Mouse (Mus musculus): ENCODE data around the gene 4931428L18Rik. TPM values are rescaled to one million over a fixed set of nuclear protein-coding genes. Genes with fewer than 3 reads are reported as not detected.
A peak's percentile ranks its signal among the peaks of the same experiment; 100 is the strongest.

4931428L18Rik gene
- not detected in 2 replicates for polyA plus RNA-seq (2015; fragmentation: Nextera tagmentation; extraction: Ambion mirVana)

DNA sequence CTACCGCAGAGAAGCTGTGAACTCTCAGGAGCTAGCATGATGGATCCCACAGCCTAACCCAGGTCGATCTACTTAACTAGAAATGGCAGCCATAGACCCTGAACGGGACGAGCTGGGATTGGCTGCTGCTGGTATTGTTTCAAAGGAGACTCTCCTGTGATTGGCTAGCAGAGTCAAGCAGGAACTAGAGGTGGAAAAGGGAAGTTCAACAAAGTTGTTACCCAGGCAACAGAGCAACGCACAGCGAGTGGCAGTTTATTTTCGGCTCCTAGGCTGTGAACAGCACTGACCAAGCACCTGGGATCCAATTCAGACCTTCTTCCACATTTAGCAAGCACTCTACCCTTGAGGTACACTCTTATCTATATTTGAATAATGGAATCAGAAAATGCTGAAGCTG is at the start of gene 4931428L18Rik, which contains the start of gene Pih1d3:
TSS of gene 4931428L18Rik (minus strand) at position 121 of the 400 bp plus-strand sequence.
TSS of gene Pih1d3 (plus strand) at position 275 of the 400 bp plus-strand sequence.
- no peak within 1 kb of the TSS for H3K4me3 ChIP-seq
- no peak within 1 kb of the TSS for H3K4me2 ChIP-seq
- H3K4me1 ChIP-seq (replicated peaks): no peaks in the 10 kb centered on the region
- H3K9me3 ChIP-seq: no peaks in the 10 kb centered on the region
- H3K27me3 ChIP-seq: no peaks in the 10 kb centered on the region
- H3K36me3 ChIP-seq: no peaks in the 10 kb centered on the region
- no peak within 1 kb of the TSS for H3K27ac ChIP-seq
- ATAC-seq (ENCODE audit: low FRiP score): no peak
- 92% methylated on average over 7 of the region's 7 CpGs for WGBS
- H3K9ac ChIP-seq: no peak within 1 kb of the TSS

DNA sequence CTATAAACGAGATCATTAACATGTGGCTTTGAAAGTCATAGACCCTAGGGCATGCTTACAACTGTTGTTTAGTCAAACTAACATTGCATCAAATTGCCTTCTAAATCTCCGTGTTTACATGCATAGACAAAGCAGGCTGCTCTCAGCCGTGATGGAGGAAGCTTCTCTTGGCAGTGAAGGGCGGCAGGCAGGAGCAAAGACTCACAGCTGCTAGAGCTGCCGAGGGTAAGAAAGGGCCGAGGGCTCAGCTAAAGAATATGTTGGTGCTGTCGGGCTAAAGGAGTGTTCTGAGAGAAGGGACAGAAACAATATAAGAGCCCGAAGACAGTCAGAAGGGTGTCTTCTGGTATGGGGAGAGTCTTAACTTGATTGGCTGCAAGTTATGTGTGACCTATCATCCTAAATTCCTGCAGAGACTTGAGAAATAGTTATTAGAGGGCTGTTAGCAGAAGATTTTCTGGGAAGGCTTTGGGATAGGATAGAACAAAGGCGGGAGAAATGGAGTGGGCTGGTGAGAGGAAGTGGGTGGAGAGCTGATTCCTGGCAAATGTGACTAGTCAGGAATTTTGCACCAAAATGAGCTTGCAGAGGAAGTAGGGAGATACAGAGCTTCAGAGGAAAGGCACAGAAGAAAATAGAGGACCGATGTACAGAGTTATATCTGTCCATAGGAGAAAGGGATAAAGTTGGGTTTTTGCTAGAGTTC is 37.9 kb upstream of the 4931428L18Rik start:
- H3K9me3 ChIP-seq: no peaks in the 10 kb centered on the region
- H3K4me3 ChIP-seq: no peak overlapping the region
- 79% methylated on average over 10 of the region's 10 CpGs for WGBS
- no peaks in the 10 kb centered on the region for H3K4me1 ChIP-seq (replicated peaks)
- H3K4me2 ChIP-seq: no peak overlapping the region
- no peaks in the 10 kb centered on the region for H3K27me3 ChIP-seq
- no peaks in the 10 kb centered on the region for H3K36me3 ChIP-seq
- ATAC-seq (ENCODE audit: low FRiP score): no peak
- H3K9ac ChIP-seq: no peak overlapping the region
- H3K27ac ChIP-seq: no peak overlapping the region

DNA sequence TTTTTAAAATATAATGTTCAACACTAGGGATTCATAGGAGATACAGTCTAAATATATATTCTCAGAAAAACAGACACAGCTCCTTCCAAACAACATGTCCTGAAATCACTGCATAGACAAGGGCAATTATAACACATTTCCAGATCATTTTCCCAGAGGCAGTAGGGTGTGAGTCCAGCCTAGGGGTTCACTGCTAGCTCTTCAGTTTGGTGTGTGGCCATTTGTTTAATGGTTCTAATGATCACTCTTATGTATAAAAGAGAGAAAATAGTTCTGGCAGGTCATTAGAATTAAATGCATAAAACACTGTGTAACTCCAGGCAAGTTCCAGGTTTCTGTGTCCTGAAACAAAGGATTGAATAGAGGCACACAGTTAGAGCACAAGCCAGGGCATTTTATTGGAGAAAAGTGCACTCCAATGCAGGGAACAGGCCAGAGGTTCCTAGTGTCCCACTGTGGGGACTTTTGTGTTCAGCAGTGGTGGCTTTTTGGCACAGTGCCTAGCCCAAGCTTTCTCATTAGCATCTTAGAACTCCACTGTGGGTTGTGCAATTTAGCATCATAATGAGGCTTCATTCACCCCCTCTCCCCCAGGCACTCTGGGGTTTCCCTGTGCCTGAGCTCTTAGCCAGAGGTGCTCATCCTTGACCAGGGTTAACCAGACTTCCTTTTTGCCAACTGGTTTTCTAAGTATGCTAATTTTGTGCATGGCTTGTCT is 11.0 kb upstream of the 4931428L18Rik start:
- H3K4me2 ChIP-seq: no peak overlapping the region
- no peak overlapping the region for H3K9ac ChIP-seq
- ATAC-seq (ENCODE audit: low FRiP score): peak; percentile 94
- peaks cover 43% of the 10 kb centered on the region for H3K27me3 ChIP-seq
- no peaks in the 10 kb centered on the region for H3K36me3 ChIP-seq
- H3K4me1 ChIP-seq (replicated peaks): peaks cover 7% of the 10 kb centered on the region
- no peak overlapping the region for H3K27ac ChIP-seq
- H3K9me3 ChIP-seq: no peaks in the 10 kb centered on the region
- H3K4me3 ChIP-seq: no peak overlapping the region

DNA sequence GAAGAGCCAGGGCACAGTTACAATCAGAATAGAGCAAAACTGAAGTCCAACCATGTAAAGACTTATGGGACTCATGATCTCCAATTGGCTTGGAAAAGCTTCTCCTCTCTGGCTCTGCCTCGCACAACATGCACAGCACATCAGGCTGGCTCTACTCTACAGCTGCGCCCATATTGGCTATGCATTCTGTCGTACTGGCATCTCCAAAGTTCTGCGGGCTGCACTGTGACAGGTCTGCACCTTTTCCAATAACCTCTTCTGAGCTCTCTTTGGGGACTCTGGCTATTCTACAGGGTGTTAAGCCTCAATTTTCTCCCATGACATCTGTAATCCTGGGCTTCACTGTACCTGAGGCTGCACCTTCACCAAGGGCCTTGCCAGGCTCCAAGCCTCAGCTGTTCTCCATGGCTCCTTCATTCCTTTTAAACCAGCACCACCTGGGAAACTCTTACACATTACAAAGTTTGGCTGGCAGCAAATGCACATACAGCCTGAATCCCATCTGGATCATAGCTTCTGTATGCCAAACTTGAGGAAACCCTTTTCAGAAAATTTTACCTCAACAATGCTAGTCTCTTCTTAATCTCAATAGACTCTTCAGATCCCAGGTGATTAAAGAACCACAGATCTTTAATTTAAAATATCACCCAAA is 1.8 kb downstream of the 4931428L18Rik start:
- no peak overlapping the region for H3K27ac ChIP-seq
- no peak overlapping the region for H3K9ac ChIP-seq
- no peak for ATAC-seq (ENCODE audit: low FRiP score)
- H3K4me1 ChIP-seq (replicated peaks): no peaks in the 10 kb centered on the region
- H3K36me3 ChIP-seq: no peaks in the 10 kb centered on the region
- no peaks in the 10 kb centered on the region for H3K9me3 ChIP-seq
- H3K4me3 ChIP-seq: no peak overlapping the region
- no peak overlapping the region for H3K4me2 ChIP-seq
- H3K27me3 ChIP-seq: no peaks in the 10 kb centered on the region
- 95% methylated on average over 4 of the region's 4 CpGs for WGBS

DNA sequence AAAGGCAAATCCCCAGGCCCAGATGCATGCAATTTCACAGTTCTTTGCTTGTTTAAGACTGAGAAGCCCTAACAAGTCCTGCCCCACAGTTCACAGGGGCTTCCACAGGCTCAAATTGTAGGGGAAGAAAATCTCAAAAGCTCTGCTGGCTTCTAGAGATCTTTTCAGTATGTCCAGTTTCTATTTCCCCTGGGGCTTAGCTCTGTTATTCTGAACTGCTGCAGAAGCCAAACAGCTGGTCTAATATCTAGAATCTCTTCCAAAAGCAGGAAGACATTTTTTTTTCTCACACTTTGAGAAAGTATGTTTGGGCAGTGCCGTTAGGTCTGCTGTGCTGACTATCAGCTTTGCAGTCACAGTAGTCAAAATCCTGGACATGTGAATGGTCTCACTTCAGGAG is 7.7 kb downstream of the 4931428L18Rik start:
- Histone ChIP-seq H3K27me3 (no peaks in the 10 kb centered on the region; the same call in 1 of the 2 replicates), H3K4me3 (no peak overlapping the region), H3K9me3 (no peaks in the 10 kb centered on the region), H3K4me2 (no peak overlapping the region), H3K36me3 (no peaks in the 10 kb centered on the region), H3K27ac (no peak overlapping the region), H3K4me1 (replicated peaks) (no peaks in the 10 kb centered on the region), H3K9ac (no peak overlapping the region)
- 91% methylated on average over 1 of the region's 1 CpGs for WGBS
- no peak for ATAC-seq (ENCODE audit: low FRiP score)

DNA sequence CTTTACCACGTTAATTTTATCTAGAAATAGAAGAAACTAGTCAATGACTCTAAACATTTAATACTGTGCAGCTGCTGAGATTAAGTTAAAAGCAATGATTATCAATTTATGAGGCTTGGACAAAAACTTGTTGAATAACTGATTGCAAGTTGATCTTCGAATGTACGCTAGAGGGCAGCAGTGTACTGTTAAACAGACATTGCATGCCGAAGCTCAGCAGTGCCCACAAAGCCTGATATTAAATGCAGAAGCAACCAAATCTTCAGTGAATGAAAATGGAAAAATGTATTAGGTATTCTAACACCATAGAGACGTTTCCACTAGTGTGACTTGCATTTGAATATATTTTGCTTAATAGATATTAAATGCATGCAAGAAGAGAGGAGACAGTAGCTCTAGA is 12.3 kb downstream of the 4931428L18Rik start:
- no peak overlapping the region for H3K4me3 ChIP-seq
- H3K36me3 ChIP-seq: no peaks in the 10 kb centered on the region
- no peak overlapping the region for H3K9ac ChIP-seq
- H3K27ac ChIP-seq: no peak overlapping the region
- ATAC-seq (ENCODE audit: low FRiP score): peak; percentile 78; the same call in 1 of the 2 replicates
- H3K9me3 ChIP-seq: no peaks in the 10 kb centered on the region
- H3K27me3 ChIP-seq: no peaks in the 10 kb centered on the region; the same call in 1 of the 2 replicates
- 1% methylated on average over 5 of the region's 5 CpGs for WGBS
- no peak overlapping the region for H3K4me2 ChIP-seq
- peaks cover under 1% of the 10 kb centered on the region; the same call in 1 of the 2 replicates for H3K4me1 ChIP-seq (replicated peaks)

DNA sequence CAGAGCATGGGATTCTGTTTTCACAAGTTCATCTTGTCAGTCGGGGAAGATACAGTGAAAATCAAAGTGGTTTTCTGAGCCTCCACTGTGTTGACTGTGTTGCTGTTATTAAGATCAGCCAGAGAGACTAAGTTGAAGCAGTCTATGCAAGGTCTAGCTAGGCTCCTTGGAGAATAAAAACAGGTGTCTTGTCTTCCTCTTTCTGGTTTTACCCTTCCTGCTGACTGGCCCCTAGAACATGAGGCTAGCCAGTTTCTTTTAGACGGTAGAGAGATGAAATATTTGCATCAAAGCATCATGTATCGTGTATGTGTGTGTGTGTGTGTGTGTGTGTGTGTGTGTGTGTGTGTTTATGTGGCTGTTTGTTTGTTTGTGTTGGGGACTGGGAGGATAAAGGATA is 16.7 kb downstream of the 4931428L18Rik start:
- Histone ChIP-seq H3K27me3 (no peaks in the 10 kb centered on the region), H3K4me3 (no peak overlapping the region), H3K27ac (no peak overlapping the region), H3K9ac (no peak overlapping the region), H3K4me2 (no peak overlapping the region), H3K4me1 (replicated peaks) (peaks cover 4% of the 10 kb centered on the region; the same call in 1 of the 2 replicates), H3K36me3 (no peaks in the 10 kb centered on the region), H3K9me3 (no peaks in the 10 kb centered on the region)
- WGBS: 83% methylated on average over 3 of the region's 3 CpGs
- ATAC-seq (ENCODE audit: low FRiP score): no peak

DNA sequence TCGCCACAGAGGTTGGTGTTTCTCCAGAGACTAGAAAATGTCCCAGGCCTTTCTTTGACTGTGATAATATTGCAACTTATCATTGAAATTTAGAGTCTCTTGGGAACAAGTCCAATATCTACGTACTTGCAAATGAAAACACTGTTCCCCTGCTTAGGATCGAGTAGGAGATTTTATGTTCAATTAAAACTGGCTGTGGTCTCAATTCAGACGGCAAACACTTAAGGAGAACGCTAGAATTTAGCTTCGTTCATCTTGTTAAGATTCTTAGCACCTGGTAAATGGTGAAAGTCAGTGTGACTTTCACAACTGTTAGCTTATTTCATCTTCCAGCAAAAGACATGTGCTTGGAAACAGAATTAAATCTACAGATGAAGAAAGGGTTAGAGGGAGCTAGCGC is 17.1 kb downstream of the 4931428L18Rik start:
- peaks cover 4% of the 10 kb centered on the region; the same call in 1 of the 2 replicates for H3K4me1 ChIP-seq (replicated peaks)
- ATAC-seq (ENCODE audit: low FRiP score): no peak
- 75% methylated on average over 7 of the region's 7 CpGs for WGBS
- no peaks in the 10 kb centered on the region for H3K27me3 ChIP-seq
- no peak overlapping the region for H3K4me3 ChIP-seq
- no peaks in the 10 kb centered on the region for H3K36me3 ChIP-seq
- no peaks in the 10 kb centered on the region for H3K9me3 ChIP-seq
- no peak overlapping the region for H3K4me2 ChIP-seq
- no peak overlapping the region; the same call in 1 of the 2 replicates for H3K27ac ChIP-seq
- no peak overlapping the region for H3K9ac ChIP-seq

DNA sequence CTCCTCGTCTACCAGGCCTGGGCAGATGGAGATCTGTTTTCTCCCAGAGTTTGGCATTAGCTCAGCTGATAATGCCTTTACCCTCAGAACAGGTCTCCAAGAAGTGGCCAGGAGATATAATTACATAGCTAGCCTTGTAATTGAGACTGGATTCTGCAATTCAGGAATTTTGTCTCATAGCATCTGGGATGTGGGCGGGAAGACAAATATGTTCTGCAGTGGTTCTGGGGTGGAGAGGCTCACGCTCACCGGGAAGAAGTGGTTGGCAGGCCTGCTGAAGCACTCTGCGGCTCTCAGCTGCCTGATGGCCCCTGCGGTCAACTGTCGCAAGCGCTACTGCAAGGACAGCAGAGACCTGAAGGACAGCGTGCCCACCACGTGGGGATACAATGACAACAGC is 18.7 kb downstream of the 4931428L18Rik start:
- Histone ChIP-seq H3K4me3 (no peak overlapping the region), H3K36me3 (no peaks in the 10 kb centered on the region), H3K27me3 (no peaks in the 10 kb centered on the region), H3K4me1 (replicated peaks) (peaks cover 4% of the 10 kb centered on the region; the same call in 1 of the 2 replicates), H3K27ac (no peak overlapping the region), H3K9ac (no peak overlapping the region), H3K4me2 (no peak overlapping the region), H3K9me3 (no peaks in the 10 kb centered on the region)
- 90% methylated on average over 10 of the region's 10 CpGs for WGBS
- ATAC-seq (ENCODE audit: low FRiP score): no peak

DNA sequence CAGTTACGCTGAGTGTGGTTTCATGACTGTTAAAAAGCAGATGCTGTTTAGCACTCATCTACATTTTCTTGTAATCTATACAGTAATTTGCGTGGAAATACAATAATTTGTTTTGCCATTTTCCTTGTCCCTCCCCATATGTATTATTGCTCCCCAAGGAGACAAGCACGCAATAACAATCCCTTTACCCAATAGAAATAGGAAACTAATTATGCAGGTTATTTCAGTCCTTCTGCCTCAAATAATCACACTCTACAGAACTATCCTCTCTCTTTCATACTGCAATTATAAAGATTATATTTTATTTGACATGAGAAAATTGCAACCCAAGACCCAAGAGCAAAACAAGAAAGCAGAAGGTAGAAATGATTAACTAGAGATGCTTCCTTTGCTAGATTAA is 25.5 kb downstream of the 4931428L18Rik start:
- Histone ChIP-seq H3K36me3 (no peaks in the 10 kb centered on the region), H3K27ac (no peak overlapping the region), H3K27me3 (no peaks in the 10 kb centered on the region), H3K4me3 (no peak overlapping the region), H3K9me3 (no peaks in the 10 kb centered on the region), H3K4me2 (no peak overlapping the region), H3K9ac (no peak overlapping the region), H3K4me1 (replicated peaks) (no peaks in the 10 kb centered on the region)
- 73% methylated on average over 3 of the region's 3 CpGs for WGBS
- peak; percentile 39; the same call in 1 of the 2 replicates for ATAC-seq (ENCODE audit: low FRiP score)

DNA sequence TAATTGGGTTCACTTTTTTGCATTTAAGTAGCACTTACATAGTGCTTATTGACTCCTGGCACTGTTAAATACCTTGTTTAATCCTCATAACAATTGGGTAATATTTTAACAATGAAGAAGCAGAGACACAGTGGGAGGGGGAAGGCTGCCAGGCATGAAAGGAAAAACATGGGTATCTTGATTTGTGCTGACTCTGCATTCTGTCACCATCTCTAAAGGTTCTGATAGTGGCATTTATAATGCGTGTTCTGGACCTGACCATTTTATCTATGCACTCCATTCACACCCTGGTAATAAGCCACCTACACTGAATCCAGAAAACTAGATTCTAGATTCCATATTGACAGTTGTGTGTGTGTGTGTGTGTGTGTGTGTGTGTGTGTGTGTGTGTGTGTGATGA is 26.9 kb downstream of the 4931428L18Rik start:
- 81% methylated on average over 1 of the region's 1 CpGs for WGBS
- H3K27me3 ChIP-seq: no peaks in the 10 kb centered on the region
- no peak overlapping the region for H3K27ac ChIP-seq
- no peak for ATAC-seq (ENCODE audit: low FRiP score)
- no peaks in the 10 kb centered on the region for H3K36me3 ChIP-seq
- H3K4me3 ChIP-seq: no peak overlapping the region
- no peaks in the 10 kb centered on the region for H3K9me3 ChIP-seq
- no peaks in the 10 kb centered on the region for H3K4me1 ChIP-seq (replicated peaks)
- H3K9ac ChIP-seq: no peak overlapping the region
- H3K4me2 ChIP-seq: no peak overlapping the region

DNA sequence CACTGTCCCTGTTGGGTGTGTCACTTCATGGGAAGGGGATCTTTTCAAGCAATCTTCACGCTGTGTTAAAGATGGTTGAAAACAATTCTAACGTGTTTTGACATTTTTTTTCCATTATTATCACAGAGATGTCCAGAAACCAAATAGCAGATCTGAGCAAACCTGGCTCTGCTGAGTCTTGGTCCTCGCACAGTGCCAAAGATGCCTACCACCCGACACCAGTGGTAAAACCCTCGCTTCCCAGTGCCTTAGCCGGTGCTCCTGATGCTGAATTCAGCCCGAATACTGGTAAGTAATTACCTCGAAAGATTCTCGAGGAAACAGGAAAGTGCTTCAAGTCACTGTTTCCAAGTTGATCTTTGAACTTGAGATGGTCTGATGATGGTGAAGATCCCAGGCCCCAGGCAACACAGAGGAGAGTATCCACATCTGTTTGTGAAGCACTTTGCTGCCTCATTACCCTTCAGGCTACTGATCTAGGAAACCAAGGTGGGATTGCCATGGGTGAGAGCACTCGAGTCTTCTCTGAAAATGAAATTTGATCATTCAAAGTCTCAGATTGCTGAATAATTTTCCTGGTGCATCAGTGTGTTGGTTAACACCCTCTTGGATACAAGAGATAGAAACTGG is 32.1 kb downstream of the 4931428L18Rik start:
- H3K4me2 ChIP-seq: no peak overlapping the region
- no peak for ATAC-seq (ENCODE audit: low FRiP score)
- no peaks in the 10 kb centered on the region for H3K27me3 ChIP-seq
- no peak overlapping the region for H3K9ac ChIP-seq
- no peaks in the 10 kb centered on the region for H3K36me3 ChIP-seq
- no peaks in the 10 kb centered on the region for H3K9me3 ChIP-seq
- WGBS: 86% methylated on average over 10 of the region's 10 CpGs
- H3K27ac ChIP-seq: no peak overlapping the region
- H3K4me1 ChIP-seq (replicated peaks): no peaks in the 10 kb centered on the region
- no peak overlapping the region for H3K4me3 ChIP-seq
